Mouse (Mus musculus) olfactory bulb, adult 2 months (tissue): ENCODE data around the gene Tpst2. TPM values are rescaled to one million over a fixed set of nuclear protein-coding genes. Genes with fewer than 3 reads are reported as not detected.

Experiments
- H3K27ac ChIP-seq: fragments of 200-500 bp; 2 replicates; pipeline ENCODE4 v1.5.1; 2012; ENCODE audit warnings: low read depth, low read length; ENCODE audit not compliant: insufficient read depth
- H3K4me1 ChIP-seq: fragments of 200-500 bp; 2 replicates; pipeline ENCODE4 v1.6.1; 2012; ENCODE audit warnings: low read length; ENCODE audit not compliant: control insufficient read depth, insufficient read depth
- H3K4me3 ChIP-seq: fragments of 200-500 bp; 2 replicates; pipeline ENCODE4 v1.5.1; 2012; ENCODE audit warnings: mild to moderate bottlenecking, low read depth, low read length, moderate library complexity; ENCODE audit not compliant: insufficient read depth
- CTCF ChIP-seq: fragments of 200-500 bp; IDR thresholded peaks from 2 replicates; pipeline ENCODE4 v1.5.1; 2012; ENCODE audit warnings: low read depth, mild to moderate bottlenecking, low read length, moderate library complexity; ENCODE audit not compliant: insufficient read depth
- POLR2A ChIP-seq: fragments of 200-500 bp; IDR thresholded peaks from 2 replicates; pipeline ENCODE4 v1.6.1; 2012; ENCODE audit warnings: mild to moderate bottlenecking, low read depth, low read length, moderate library complexity; ENCODE audit not compliant: insufficient read depth
- WGBS: fragments of 180-500 bp; shearing (Covaris S2); methylation state at CpG from one replicate; pipeline ENCODE4 v1.1.7; 2018; 5-methylcytosine and 5-hydroxymethylcytosine counted together
- polyA plus RNA-seq: library from polyadenylated mRNA; stranded (reverse); fragments of >200 nt; gene quantifications from 2 replicates; pipeline ENCODE4 v1.2.4, GENCODE M21; 2012; ENCODE audit warnings: low replicate concordance; ENCODE audit not compliant: missing spikeins, insufficient read depth, insufficient read length

Tpst2 gene
- polyA plus RNA-seq, 1 experiment = not detected

DNA sequence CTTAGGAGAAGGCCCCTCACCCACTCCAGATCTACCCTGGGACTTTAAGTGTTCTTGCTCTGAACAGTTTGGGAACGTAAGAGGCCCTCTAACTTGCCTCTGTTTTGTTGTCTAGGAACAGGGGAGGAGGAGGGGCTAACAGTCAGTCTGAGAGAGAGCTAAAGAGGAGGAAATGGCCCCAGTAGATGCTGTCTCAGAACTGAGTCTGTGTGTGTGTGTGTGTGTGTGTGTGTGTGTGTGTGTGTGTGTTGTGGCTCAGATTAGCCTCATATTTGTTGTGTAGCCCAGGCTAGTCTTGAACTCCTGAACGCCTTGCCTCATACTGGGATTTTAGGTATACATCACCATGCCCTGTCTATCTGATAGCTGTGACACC, 10.1 kb downstream of the Tpst2 start:
- 76% methylated on average over 2 of the region's 2 CpGs for WGBS
- TF ChIP-seq POLR2A (no peak), CTCF (no peak)
- Histone ChIP-seq H3K27ac (no peak overlapping the region), H3K4me3 (no peak overlapping the region), H3K4me1 (peaks cover 44% of the 10 kb centered on the region)

GRCm38 (mm10) chr5:112286984-112287641, 10.6 kb downstream of the Tpst2 start:
- Histone ChIP-seq H3K4me3 (no peak overlapping the region), H3K27ac (no peak overlapping the region), H3K4me1 (peaks cover 47% of the 10 kb centered on the region)
- WGBS = 71% methylated on average over 11 of the region's 11 CpGs
- TF ChIP-seq POLR2A = no peak
- TF ChIP-seq CTCF = no peak

DNA sequence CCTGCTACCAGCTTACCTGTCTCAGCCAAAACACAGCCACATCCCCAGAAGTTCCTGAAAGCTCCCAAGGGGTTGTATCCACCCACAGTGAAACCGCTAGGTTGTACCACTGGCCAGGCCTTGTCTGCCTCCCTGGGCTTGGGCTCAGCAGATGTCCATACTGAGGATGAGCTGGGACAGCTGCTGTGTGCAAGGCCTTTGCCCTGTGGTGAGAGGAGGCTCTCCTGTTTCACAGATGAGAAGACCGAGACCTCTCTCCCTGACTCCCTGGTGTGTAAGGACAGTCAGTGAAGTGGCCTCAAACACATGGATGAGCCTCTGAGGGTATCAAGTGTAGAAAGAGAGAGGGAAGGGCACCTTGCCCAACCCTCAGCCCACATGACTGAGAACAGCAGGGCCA, 11.2 kb downstream of the Tpst2 start:
- WGBS = 92% methylated on average over 2 of the region's 2 CpGs
- Histone ChIP-seq H3K4me3 (no peak overlapping the region), H3K27ac (no peak overlapping the region), H3K4me1 (peaks cover 49% of the 10 kb centered on the region)
- TF ChIP-seq POLR2A = no peak
- TF ChIP-seq CTCF = no peak

GRCm38 (mm10) chr5:112288193-112289141, 12.0 kb downstream of the Tpst2 start:
- Histone ChIP-seq H3K27ac (no peak overlapping the region), H3K4me1 (peaks cover 55% of the 10 kb centered on the region), H3K4me3 (no peak overlapping the region)
- 87% methylated on average over 9 of the region's 9 CpGs for WGBS
- no peak for TF ChIP-seq POLR2A
- TF ChIP-seq CTCF = no peak

- 67% methylated on average over 8 of the region's 8 CpGs for WGBS
- Histone ChIP-seq H3K4me3 (no peak overlapping the region), H3K27ac (no peak overlapping the region), H3K4me1 (peaks cover 48% of the 10 kb centered on the region)
- TF ChIP-seq POLR2A = no peak
Observed at GRCm38 (mm10) chr5:112289236-112289635, 12.7 kb downstream of the Tpst2 start.

- Histone ChIP-seq H3K27ac (no peak overlapping the region), H3K4me3 (no peak overlapping the region), H3K4me1 (peaks cover 48% of the 10 kb centered on the region)
- WGBS = 82% methylated on average over 16 of the region's 16 CpGs
- TF ChIP-seq POLR2A (no peak), CTCF (no peak)
Observed at GRCm38 (mm10) chr5:112289819-112290535, 13.5 kb downstream of the Tpst2 start.

DNA sequence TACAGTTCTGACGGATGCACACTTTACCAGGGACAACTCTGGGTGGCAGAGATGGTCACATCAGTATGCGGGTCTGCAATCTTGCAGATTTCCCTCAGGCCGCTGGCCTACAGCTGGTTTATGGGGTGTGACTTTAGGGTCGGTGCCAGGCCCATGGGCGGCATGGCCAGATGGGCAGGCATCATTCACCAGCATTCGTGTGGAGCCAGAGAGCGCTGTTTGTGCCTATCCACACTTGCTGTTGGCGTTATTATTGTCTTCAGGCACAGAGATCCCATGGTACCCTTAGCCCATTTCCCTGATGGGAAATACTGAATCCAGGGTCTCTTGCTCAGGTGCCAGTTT, 14.0 kb downstream of the Tpst2 start:
- Histone ChIP-seq H3K27ac (no peak overlapping the region), H3K4me1 (peaks cover 50% of the 10 kb centered on the region), H3K4me3 (no peak overlapping the region)
- TF ChIP-seq POLR2A = no peak
- no peak for TF ChIP-seq CTCF
- WGBS = 84% methylated on average over 8 of the region's 8 CpGs

GRCm38 (mm10) chr5:112291866-112292265, 15.4 kb downstream of the Tpst2 start:
- no peak for TF ChIP-seq CTCF
- no peak for TF ChIP-seq POLR2A
- Histone ChIP-seq H3K4me1 (peaks cover 58% of the 10 kb centered on the region), H3K27ac (no peak overlapping the region), H3K4me3 (no peak overlapping the region)
- 73% methylated on average over 5 of the region's 5 CpGs for WGBS

GRCm38 (mm10) chr5:112292343-112292980, 16.0 kb downstream of the Tpst2 start:
- no peak overlapping the region for H3K27ac ChIP-seq

More at GRCm38 (mm10) chr5:112292343-112292980, 16.0 kb downstream of the Tpst2 start:
- peaks cover 63% of the 10 kb centered on the region for H3K4me1 ChIP-seq
- 75% methylated on average over 17 of the region's 17 CpGs for WGBS
- H3K4me3 ChIP-seq = no peak overlapping the region
- TF ChIP-seq CTCF (no peak), POLR2A (no peak)
